Mouse (Mus musculus) olfactory bulb, adult 2 months (tissue): ENCODE measurements around the gene Galr2.

ENCODE experiments used
- CTCF ChIP-seq: fragments of 200-500 bp; IDR thresholded peaks from 2 replicates; pipeline ENCODE4 v1.5.1; 2012; ENCODE audit warnings: low read depth, mild to moderate bottlenecking, low read length, moderate library complexity; ENCODE audit not compliant: insufficient read depth
- POLR2A ChIP-seq: fragments of 200-500 bp; IDR thresholded peaks from 2 replicates; pipeline ENCODE4 v1.6.1; 2012; ENCODE audit warnings: mild to moderate bottlenecking, low read depth, low read length, moderate library complexity; ENCODE audit not compliant: insufficient read depth

GRCm38 (mm10) chr11:116245616-116246015 is 35.1 kb upstream of the Galr2 start:
- no peak for TF ChIP-seq CTCF
- TF ChIP-seq POLR2A, result no peak
